Mouse (Mus musculus): Measurements from ENCODE around the gene Foxd2. TPM values are rescaled to one million over a fixed set of nuclear protein-coding genes. Genes with fewer than 3 reads are reported as not detected.

The Foxd2 gene
- not detected in 2 replicates for polyA plus RNA-seq (2012; ENCODE audit: insufficient read depth, insufficient read length, low replicate concordance, missing spikeins)

- under 1% methylated on average over 63 of the region's 64 CpGs for WGBS
- no peak for TF ChIP-seq POLR2A (IDR thresholded peaks at IDR 0.05; ENCODE audit: insufficient read depth, low read depth, low read length)
- TF ChIP-seq CTCF (IDR thresholded peaks at IDR 0.05; ENCODE audit: insufficient read depth, low read depth, low read length), result peak; percentile 85
- Histone ChIP-seq H3K4me3 (ENCODE audit: insufficient read depth, low read depth, low read length) (peak within 1 kb of the TSS; percentile 34), H3K27ac (ENCODE audit: insufficient read depth, low read depth, low read length) (no peak within 1 kb of the TSS), H3K4me1 (ENCODE audit: control insufficient read depth, insufficient read depth, low read length) (peaks cover 10% of the 10 kb centered on the region)
Observed at GRCm38 (mm10) chr4:114908829-114909601, at the start of gene Foxd2. Gene Foxd2 (minus strand): TSS chr4:114908873.

GRCm38 (mm10) chr4:114958231-114958630, 49.6 kb upstream of the Foxd2 start:
- WGBS, result 61% methylated on average over 2 of the region's 2 CpGs
- no peak overlapping the region for H3K4me3 ChIP-seq (ENCODE audit: insufficient read depth, low read depth, low read length)

GRCm38 (mm10) chr4:114957403-114957802, 48.7 kb upstream of the Foxd2 start:
- Histone ChIP-seq H3K27ac (ENCODE audit: insufficient read depth, low read depth, low read length) (no peak overlapping the region), H3K4me3 (ENCODE audit: insufficient read depth, low read depth, low read length) (no peak overlapping the region), H3K4me1 (ENCODE audit: control insufficient read depth, insufficient read depth, low read length) (no peaks in the 10 kb centered on the region)
- TF ChIP-seq CTCF (IDR thresholded peaks at IDR 0.05; ENCODE audit: insufficient read depth, low read depth, low read length) (no peak), POLR2A (IDR thresholded peaks at IDR 0.05; ENCODE audit: insufficient read depth, low read depth, low read length) (no peak)

More at GRCm38 (mm10) chr4:114958231-114958630, 49.6 kb upstream of the Foxd2 start:
- H3K27ac ChIP-seq (ENCODE audit: insufficient read depth, low read depth, low read length), result no peak overlapping the region
- no peaks in the 10 kb centered on the region for H3K4me1 ChIP-seq (ENCODE audit: control insufficient read depth, insufficient read depth, low read length)
- no peak for TF ChIP-seq CTCF (IDR thresholded peaks at IDR 0.05; ENCODE audit: insufficient read depth, low read depth, low read length)
- TF ChIP-seq POLR2A (IDR thresholded peaks at IDR 0.05; ENCODE audit: insufficient read depth, low read depth, low read length), result no peak

- Histone ChIP-seq H3K4me3 (ENCODE audit: insufficient read depth, low read depth, low read length) (no peak overlapping the region), H3K4me1 (ENCODE audit: control insufficient read depth, insufficient read depth, low read length) (no peaks in the 10 kb centered on the region), H3K27ac (ENCODE audit: insufficient read depth, low read depth, low read length) (no peak overlapping the region)
- TF ChIP-seq CTCF (IDR thresholded peaks at IDR 0.05; ENCODE audit: insufficient read depth, low read depth, low read length) (no peak), POLR2A (IDR thresholded peaks at IDR 0.05; ENCODE audit: insufficient read depth, low read depth, low read length) (no peak)
- 83% methylated on average over 3 of the region's 3 CpGs for WGBS
Observed at GRCm38 (mm10) chr4:114953172-114953571, 44.5 kb upstream of the Foxd2 start.

- Histone ChIP-seq H3K27ac (ENCODE audit: insufficient read depth, low read depth, low read length) (no peak overlapping the region), H3K4me3 (ENCODE audit: insufficient read depth, low read depth, low read length) (no peak overlapping the region), H3K4me1 (ENCODE audit: control insufficient read depth, insufficient read depth, low read length) (no peaks in the 10 kb centered on the region)
- TF ChIP-seq POLR2A (IDR thresholded peaks at IDR 0.05; ENCODE audit: insufficient read depth, low read depth, low read length) (no peak), CTCF (IDR thresholded peaks at IDR 0.05; ENCODE audit: insufficient read depth, low read depth, low read length) (no peak)
- WGBS, result 65% methylated on average over 7 of the region's 7 CpGs
Observed at GRCm38 (mm10) chr4:114947852-114948481, 39.3 kb upstream of the Foxd2 start.

GRCm38 (mm10) chr4:114947395-114947794, 38.7 kb upstream of the Foxd2 start:
- TF ChIP-seq CTCF (IDR thresholded peaks at IDR 0.05; ENCODE audit: insufficient read depth, low read depth, low read length) (no peak), POLR2A (IDR thresholded peaks at IDR 0.05; ENCODE audit: insufficient read depth, low read depth, low read length) (no peak)
- WGBS, result 29% methylated on average over 6 of the region's 6 CpGs
- H3K4me1 ChIP-seq (ENCODE audit: control insufficient read depth, insufficient read depth, low read length), result no peaks in the 10 kb centered on the region
- H3K4me3 ChIP-seq (ENCODE audit: insufficient read depth, low read depth, low read length), result no peak overlapping the region
- no peak overlapping the region for H3K27ac ChIP-seq (ENCODE audit: insufficient read depth, low read depth, low read length)

GRCm38 (mm10) chr4:114946416-114946815, 37.7 kb upstream of the Foxd2 start:
- no peak overlapping the region for H3K27ac ChIP-seq (ENCODE audit: insufficient read depth, low read depth, low read length)
- no peak for TF ChIP-seq CTCF (IDR thresholded peaks at IDR 0.05; ENCODE audit: insufficient read depth, low read depth, low read length)
- no peak for TF ChIP-seq POLR2A (IDR thresholded peaks at IDR 0.05; ENCODE audit: insufficient read depth, low read depth, low read length)
- no peaks in the 10 kb centered on the region for H3K4me1 ChIP-seq (ENCODE audit: control insufficient read depth, insufficient read depth, low read length)
- WGBS, result 99% methylated on average over 4 of the region's 4 CpGs
- H3K4me3 ChIP-seq (ENCODE audit: insufficient read depth, low read depth, low read length), result no peak overlapping the region

- Histone ChIP-seq H3K4me3 (ENCODE audit: insufficient read depth, low read depth, low read length) (no peak overlapping the region), H3K4me1 (ENCODE audit: control insufficient read depth, insufficient read depth, low read length) (peaks cover 3% of the 10 kb centered on the region), H3K27ac (ENCODE audit: insufficient read depth, low read depth, low read length) (no peak overlapping the region)
- 61% methylated on average over 5 of the region's 5 CpGs for WGBS
- no peak for TF ChIP-seq POLR2A (IDR thresholded peaks at IDR 0.05; ENCODE audit: insufficient read depth, low read depth, low read length)
- no peak for TF ChIP-seq CTCF (IDR thresholded peaks at IDR 0.05; ENCODE audit: insufficient read depth, low read depth, low read length)
Observed at GRCm38 (mm10) chr4:114945021-114945420, 36.3 kb upstream of the Foxd2 start.

- Histone ChIP-seq H3K27ac (ENCODE audit: insufficient read depth, low read depth, low read length) (no peak overlapping the region), H3K4me3 (ENCODE audit: insufficient read depth, low read depth, low read length) (no peak overlapping the region), H3K4me1 (ENCODE audit: control insufficient read depth, insufficient read depth, low read length) (peaks cover 12% of the 10 kb centered on the region)
- TF ChIP-seq POLR2A (IDR thresholded peaks at IDR 0.05; ENCODE audit: insufficient read depth, low read depth, low read length) (no peak), CTCF (IDR thresholded peaks at IDR 0.05; ENCODE audit: insufficient read depth, low read depth, low read length) (no peak)
- WGBS, result 66% methylated on average over 8 of the region's 8 CpGs
Observed at GRCm38 (mm10) chr4:114942583-114942982, 33.9 kb upstream of the Foxd2 start.
